Comparison of ENCODE assay signal across 20 mouse cellular contexts in genomic region chr5:82396632-82397234, GRCm38 (mm10).
A peak's percentile ranks its signal among the peaks of the same experiment; 100 is the strongest.
DNase-seq lines count a peak whose midpoint lies in the region; ATAC-seq lines count a peak whose summit lies in the region.
"Had no signal": no experiment of that assay in that cellular context is flagged by ENCODE, and none has a peak within 500 bp of the region (broad histone marks: within the 10 kb centered on the region; RNA-seq: fewer than 3 reads in every experiment).

No protein-coding gene starts in this region.

- H3K27me3 ChIP-seq in forebrain, embryonic 12.5 days: no peaks in the 10 kb centered on the region
- H3K27me3 ChIP-seq in forebrain, embryonic 11.5 days (ENCODE audit: control insufficient read depth, insufficient read depth, low read length): no peaks in the 10 kb centered on the region
- H3K27me3 ChIP-seq in hindbrain, embryonic 16.5 days (replicated peaks; ENCODE audit: control insufficient read depth, insufficient read depth, low read length): no peaks in the 10 kb centered on the region
- H3K27me3 ChIP-seq in hindbrain, embryonic 14.5 days (ENCODE audit: control insufficient read depth, insufficient read depth, low read length): no peaks in the 10 kb centered on the region
- H3K27me3 ChIP-seq: CH12.LX; heart, embryonic 13.5 days; Patski had no signal

- WGBS in forebrain, embryonic 12.5 days: 64% methylated on average over 5 of the region's 5 CpGs
- WGBS in forebrain, embryonic 11.5 days: 71% methylated on average over 5 of the region's 5 CpGs
- WGBS in hindbrain, embryonic 16.5 days: 60% methylated on average over 5 of the region's 5 CpGs
- WGBS in hindbrain, embryonic 14.5 days: 56% methylated on average over 5 of the region's 5 CpGs

- no peaks in the 10 kb centered on the region for H3K4me1 ChIP-seq in forebrain, embryonic 12.5 days
- no peaks in the 10 kb centered on the region for H3K4me1 ChIP-seq in forebrain, embryonic 11.5 days (replicated peaks; ENCODE audit: control insufficient read depth, insufficient read depth, low read length)
- no peaks in the 10 kb centered on the region for H3K4me1 ChIP-seq in hindbrain, embryonic 16.5 days (ENCODE audit: control insufficient read depth, insufficient read depth, low read depth, low read length)
- no peaks in the 10 kb centered on the region for H3K4me1 ChIP-seq in hindbrain, embryonic 14.5 days (replicated peaks; ENCODE audit: control insufficient read depth, insufficient read depth, low read length)
- H3K4me1 ChIP-seq: embryonic facial prominence, embryonic 10.5 days; heart, embryonic 13.5 days had no signal

- no peaks in the 10 kb centered on the region for H3K36me3 ChIP-seq in forebrain, embryonic 12.5 days (replicated peaks)
- H3K36me3 ChIP-seq in forebrain, embryonic 11.5 days (ENCODE audit: control insufficient read depth, insufficient read depth, low read length): no peaks in the 10 kb centered on the region
- H3K36me3 ChIP-seq in hindbrain, embryonic 16.5 days (ENCODE audit: control insufficient read depth, insufficient read depth, low read length): no peaks in the 10 kb centered on the region
- H3K36me3 ChIP-seq in hindbrain, embryonic 14.5 days (replicated peaks; ENCODE audit: control insufficient read depth, insufficient read depth): no peaks in the 10 kb centered on the region
- H3K36me3 ChIP-seq: embryonic facial prominence, embryonic 10.5 days; heart, embryonic 13.5 days had no signal

- no peak for DNase-seq in forebrain, embryonic 11.5 days (ENCODE audit: low spot score)
- DNase-seq in hindbrain, embryonic 14.5 days (ENCODE audit: low spot score): no peak
- peak; percentile 6 for DNase-seq in right cerebral cortex, adult 18-20 months
- no peak for DNase-seq in right cerebral cortex, adult 2 months (ENCODE audit: low spot score in 2 of 2)
- peak; percentile 32 for DNase-seq in telencephalon, adult 2 months (ENCODE audit: low read depth, low spot score)
- DNase-seq in urinary bladder, postnatal 4 days (ENCODE audit: low spot score in 2 of 2): no peak
- DNase-seq: adrenal gland, postnatal 14 days; cerebellum, postnatal 36 days; gastrocnemius, postnatal 36 days; heart, adult 11 months; heart, postnatal 36 days; kidney, adult 2 months had no signal

- H3K9ac ChIP-seq in forebrain, embryonic 12.5 days: no peak overlapping the region
- no peak overlapping the region for H3K9ac ChIP-seq in forebrain, embryonic 11.5 days (ENCODE audit: low read length)
- no peak overlapping the region for H3K9ac ChIP-seq in hindbrain, embryonic 16.5 days (ENCODE audit: low read depth, low read length)
- H3K9ac ChIP-seq in hindbrain, embryonic 14.5 days: no peak overlapping the region
- H3K9ac ChIP-seq: heart, embryonic 13.5 days had no signal

- 0 out of 2 replicates have a peak, but pooled peaks have one; percentile 57 for ATAC-seq in forebrain, embryonic 12.5 days (ENCODE audit: low FRiP score)
- no peak for ATAC-seq in forebrain, embryonic 11.5 days (replicated peaks; ENCODE audit: low FRiP score)
- ATAC-seq in hindbrain, embryonic 16.5 days: peak; percentile 71
- ATAC-seq in hindbrain, embryonic 14.5 days (ENCODE audit: low FRiP score): no peak
- ATAC-seq: activated CD4-positive, CD25-positive, alpha-beta regulatory T cell, adult 4 months; intestine, embryonic 16.5 days; Patski had no signal

- no peaks in the 10 kb centered on the region for H3K9me3 ChIP-seq in forebrain, embryonic 12.5 days
- H3K9me3 ChIP-seq in forebrain, embryonic 11.5 days (ENCODE audit: control insufficient read depth, low read length): no peaks in the 10 kb centered on the region
- no peaks in the 10 kb centered on the region for H3K9me3 ChIP-seq in hindbrain, embryonic 16.5 days (ENCODE audit: control insufficient read depth, low read length)
- no peaks in the 10 kb centered on the region for H3K9me3 ChIP-seq in hindbrain, embryonic 14.5 days (ENCODE audit: control insufficient read depth, low read length)
- H3K9me3 ChIP-seq: embryonic facial prominence, embryonic 10.5 days; heart, embryonic 13.5 days had no signal

- H3K4me3 ChIP-seq in forebrain, embryonic 12.5 days (replicated peaks): no peak overlapping the region
- H3K4me3 ChIP-seq in forebrain, embryonic 11.5 days (ENCODE audit: low read depth, low read length): no peak overlapping the region
- H3K4me3 ChIP-seq in hindbrain, embryonic 16.5 days (ENCODE audit: low read length): no peak overlapping the region
- no peak overlapping the region for H3K4me3 ChIP-seq in hindbrain, embryonic 14.5 days (replicated peaks; ENCODE audit: low read length)
- H3K4me3 ChIP-seq: embryonic facial prominence, embryonic 10.5 days; heart, embryonic 13.5 days had no signal

- no peak overlapping the region for H3K4me2 ChIP-seq in forebrain, embryonic 12.5 days
- no peak overlapping the region for H3K4me2 ChIP-seq in forebrain, embryonic 11.5 days (ENCODE audit: low read depth, low read length, severe bottlenecking)
- no peak overlapping the region for H3K4me2 ChIP-seq in hindbrain, embryonic 16.5 days (ENCODE audit: low read length)
- no peak overlapping the region for H3K4me2 ChIP-seq in hindbrain, embryonic 14.5 days (replicated peaks)
- H3K4me2 ChIP-seq: heart, embryonic 13.5 days had no signal

- H3K27ac ChIP-seq in forebrain, embryonic 12.5 days: no peak overlapping the region
- H3K27ac ChIP-seq in forebrain, embryonic 11.5 days (ENCODE audit: low read depth, low read length): no peak overlapping the region
- no peak overlapping the region for H3K27ac ChIP-seq in hindbrain, embryonic 16.5 days (ENCODE audit: low read depth, low read length)
- no peak overlapping the region for H3K27ac ChIP-seq in hindbrain, embryonic 14.5 days
- H3K27ac ChIP-seq: embryonic facial prominence, embryonic 10.5 days; heart, embryonic 13.5 days had no signal

Comparison
In these comparisons a context has a peak if more than half of its experiments do, and no peak if none do; other contexts are left out.
1. ATAC-seq: peak in forebrain, embryonic 12.5 days (single experiment) and hindbrain, embryonic 16.5 days (single experiment); none in forebrain, embryonic 11.5 days (single experiment) and hindbrain, embryonic 14.5 days (single experiment).
2. DNase-seq: peak in right cerebral cortex, adult 18-20 months (single experiment) and telencephalon, adult 2 months (single experiment); none in forebrain, embryonic 11.5 days (single experiment), hindbrain, embryonic 14.5 days (single experiment), right cerebral cortex, adult 2 months (0 of 2) and urinary bladder, postnatal 4 days (0 of 2).